Mouse (Mus musculus) forebrain, postnatal 0 days (tissue): Measurements from ENCODE around the gene Haus3. TPM values are rescaled to one million over a fixed set of nuclear protein-coding genes. Genes with fewer than 3 reads are reported as not detected.

ENCODE experiments used
- ATAC-seq: fragments of 200-750 bp; cut with Nextera tagmentation; 2 replicates; pipeline ENCODE4 v1.8.0; 2017; ENCODE audit warnings: mild to moderate bottlenecking, moderate library complexity
- DNase-seq: peaks from one replicate; pipeline ENCODE4 v3.0.0-alpha.2; 2015
- H3K27ac ChIP-seq: fragments of 300-500 bp; sonication (generic); 2 replicates; pipeline ENCODE4 v1.5.1; 2014; ENCODE audit warnings: low read depth, mild to moderate bottlenecking, antibody characterized with exemption, low read length, moderate library complexity, mixed read lengths
- H3K27me3 ChIP-seq: fragments of 300-500 bp; sonication (generic); 2 replicates; pipeline ENCODE4 v1.6.1; 2014; ENCODE audit warnings: mild to moderate bottlenecking, low read length, mixed read lengths; ENCODE audit not compliant: insufficient read depth
- H3K36me3 ChIP-seq: fragments of 300-500 bp; sonication (generic); 2 replicates; pipeline ENCODE4 v1.6.1; 2014; ENCODE audit warnings: mild to moderate bottlenecking, moderate library complexity; ENCODE audit not compliant: insufficient read depth
- H3K4me1 ChIP-seq: fragments of 300-500 bp; sonication (generic); 2 replicates; pipeline ENCODE4 v1.6.1; 2014; ENCODE audit warnings: antibody characterized with exemption; ENCODE audit not compliant: insufficient read depth
- H3K4me2 ChIP-seq: fragments of 300-500 bp; sonication (generic); 2 replicates; pipeline ENCODE4 v1.6.1; 2014; ENCODE audit warnings: low read depth, mild to moderate bottlenecking, moderate library complexity
- H3K4me3 ChIP-seq: fragments of 300-500 bp; sonication (generic); 2 replicates; pipeline ENCODE4 v1.5.1; 2014; ENCODE audit warnings: low read depth, low read length, mixed read lengths
- H3K9ac ChIP-seq: fragments of 300-500 bp; sonication (generic); 2 replicates; pipeline ENCODE4 v1.6.1; 2014; ENCODE audit warnings: mild to moderate bottlenecking
- H3K9me3 ChIP-seq: fragments of 300-500 bp; sonication (generic); 2 replicates; pipeline ENCODE4 v1.6.1; 2016; ENCODE audit warnings: low read length
- CTCF ChIP-seq: sonication (generic); IDR thresholded peaks from 2 replicates; pipeline ENCODE4 v1.5.1; 2016; ENCODE audit warnings: antibody characterized with exemption, control low read depth, low read depth
- WGBS: fragments of 180-500 bp; shearing (Covaris S2); extraction: QIAGEN DNeasy Blood & Tissue Kit; methylation state at CpG from one replicate; pipeline ENCODE4 v1.1.7; 2014; 5-methylcytosine and 5-hydroxymethylcytosine counted together
- polyA plus RNA-seq: library from polyadenylated mRNA; unstranded; fragments of >200 nt; fragmentation: Nextera tagmentation; extraction: Ambion mirVana; gene quantifications from 2 replicates; pipeline ENCODE4 v1.2.1, GENCODE M21; 2015
- total RNA-seq: library from RNA; depleted of rRNA; stranded (reverse); fragments of >200 nt; gene quantifications from 2 replicates; pipeline ENCODE4 v1.2.3, GENCODE M21; 2014; rRNA removed

Haus3 gene
- total and polyA plus RNA-seq, 2 experiments from 2014 or later = 9.1 to 11.4 TPM

DNA sequence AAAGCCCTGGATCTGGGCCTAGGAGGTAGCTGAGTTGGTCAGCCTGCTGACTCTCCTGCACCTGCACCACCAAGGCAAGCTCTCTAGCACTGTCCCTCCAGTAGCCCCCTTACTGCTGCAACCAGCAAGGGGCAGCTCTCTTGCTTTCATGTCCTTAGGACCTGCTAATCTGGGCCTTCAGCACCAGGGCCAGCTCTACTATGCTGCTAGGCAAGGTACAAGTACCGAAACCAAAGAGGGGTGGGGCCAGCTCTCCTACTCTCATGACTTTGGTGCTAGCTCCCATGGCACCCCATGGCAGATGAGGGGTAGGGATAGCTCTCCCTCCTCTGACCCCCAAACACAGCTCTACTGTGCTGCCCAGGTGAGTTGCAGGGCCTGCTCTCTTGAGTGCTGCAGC is 45.2 kb downstream of the Haus3 start:
- Histone ChIP-seq H3K27me3 (no peaks in the 10 kb centered on the region), H3K4me2 (no peak overlapping the region), H3K9ac (no peak overlapping the region), H3K4me3 (no peak overlapping the region), H3K36me3 (no peaks in the 10 kb centered on the region), H3K9me3 (no peaks in the 10 kb centered on the region), H3K4me1 (no peaks in the 10 kb centered on the region), H3K27ac (no peak overlapping the region)
- ATAC-seq = no peak
- TF ChIP-seq CTCF = no peak
- WGBS = 45% methylated on average over 1 of the region's 1 CpGs
- no peak for DNase-seq

- ATAC-seq (no peak), DNase-seq (no peak)
- Histone ChIP-seq H3K36me3 (no peaks in the 10 kb centered on the region), H3K27ac (no peak overlapping the region), H3K9ac (no peak overlapping the region), H3K4me1 (no peaks in the 10 kb centered on the region), H3K4me2 (no peak overlapping the region), H3K27me3 (no peaks in the 10 kb centered on the region), H3K4me3 (no peak overlapping the region), H3K9me3 (no peaks in the 10 kb centered on the region)
- no peak for TF ChIP-seq CTCF
- 76% methylated on average over 3 of the region's 3 CpGs for WGBS
Observed at GRCm38 (mm10) chr5:34119121-34119856, 50.0 kb downstream of the Haus3 start.

DNA sequence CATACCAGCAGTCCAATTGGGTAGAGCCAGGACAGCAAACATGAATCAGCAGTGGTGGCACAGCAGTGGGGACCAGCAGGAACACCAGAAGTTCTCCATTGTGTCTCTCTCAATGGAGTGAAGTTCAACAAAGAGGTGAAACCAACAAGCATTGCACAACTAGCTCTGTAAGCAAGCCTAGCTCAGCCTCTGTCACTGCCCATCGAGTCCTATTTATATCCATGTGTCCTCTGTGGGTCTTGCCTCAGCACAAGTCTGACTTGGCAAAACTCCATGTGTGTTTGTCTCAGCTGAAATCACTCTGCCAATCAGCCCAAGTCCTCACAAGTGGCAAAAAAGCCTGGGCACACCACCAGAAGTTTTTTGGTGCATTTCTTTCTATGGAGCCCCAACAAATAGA is 63.6 kb downstream of the Haus3 start:
- H3K9ac ChIP-seq = no peak overlapping the region
- ATAC-seq = no peak
- H3K4me2 ChIP-seq = no peak overlapping the region
- H3K4me1 ChIP-seq = no peaks in the 10 kb centered on the region
- WGBS = 68% methylated on average over 1 of the region's 1 CpGs
- H3K9me3 ChIP-seq = no peaks in the 10 kb centered on the region
- no peak overlapping the region for H3K27ac ChIP-seq
- H3K4me3 ChIP-seq = no peak overlapping the region
- DNase-seq = no peak
- H3K27me3 ChIP-seq = no peaks in the 10 kb centered on the region
- TF ChIP-seq CTCF = no peak
- H3K36me3 ChIP-seq = no peaks in the 10 kb centered on the region

Other genes with a start within 250 kb of the Haus3 start
- 23.2 and 28.5 TPM in 2 replicates for gene Nelfa, start 233.1 kb downstream of the Haus3 start, total RNA-seq
- gene Nelfa, start 233.1 kb downstream of the Haus3 start, polyA plus RNA-seq = 28.9 and 32.6 TPM in 2 replicates
- 539 and 762 TPM in 2 replicates for gene Gm1673, start 186.1 kb downstream of the Haus3 start, total RNA-seq
- 747 and 963 TPM in 2 replicates for gene Gm1673, start 186.1 kb downstream of the Haus3 start, polyA plus RNA-seq
- 28.1 and 31.8 TPM in 2 replicates for gene Nat8l, start 173.5 kb downstream of the Haus3 start, total RNA-seq
- gene Nat8l, start 173.5 kb downstream of the Haus3 start, polyA plus RNA-seq = 4.3 and 4.9 TPM in 2 replicates
- 0.05 and 0.15 TPM in 2 replicates for gene Poln, start 79 bp downstream of the Haus3 start, total RNA-seq
- 0.13 and 0.48 TPM in 2 replicates for gene Poln, start 79 bp downstream of the Haus3 start, polyA plus RNA-seq
- gene Mxd4, start 18.2 kb upstream of the Haus3 start, total RNA-seq = 75.9 and 88.9 TPM in 2 replicates
- gene Mxd4, start 18.2 kb upstream of the Haus3 start, polyA plus RNA-seq = 18.1 and 23.7 TPM in 2 replicates
- gene Zfyve28, start 118.9 kb upstream of the Haus3 start, total RNA-seq = 12.2 and 14.2 TPM in 2 replicates
- 3.6 and 4.0 TPM in 2 replicates for gene Zfyve28, start 118.9 kb upstream of the Haus3 start, polyA plus RNA-seq
- 0.08 and 0.24 TPM in 2 replicates for gene Cfap99, start 119.1 kb upstream of the Haus3 start, total RNA-seq
- gene Cfap99, start 119.1 kb upstream of the Haus3 start, polyA plus RNA-seq = 0.10 and 0.23 TPM in 2 replicates
- 116 and 122 TPM in 2 replicates for gene Rnf4, start 166.8 kb upstream of the Haus3 start, total RNA-seq
- gene Rnf4, start 166.8 kb upstream of the Haus3 start, polyA plus RNA-seq = 122 and 129 TPM in 2 replicates
- 39.9 and 44.5 TPM in 2 replicates for gene Fam193a, start 200.4 kb upstream of the Haus3 start, total RNA-seq
- 6.0 and 9.8 TPM in 2 replicates for gene Fam193a, start 200.4 kb upstream of the Haus3 start, polyA plus RNA-seq